Mouse (Mus musculus): ENCODE data around the gene Zfp992.
"Not testable (repeated sequence)": the region's sequence is repeated elsewhere in the genome, so short reads cannot be mapped to it uniquely, and the experiment has no call there.

GRCm38 (mm10) chr4:146449711-146450110 is 888 bp downstream of the Zfp992 start:
- TF ChIP-seq CTCF, EP300 (IDR thresholded peaks at IDR 0.05): not testable (repeated sequence)

Data from lung, postnatal 0 days (tissue).